Mouse (Mus musculus) urinary bladder, postnatal 14 days (tissue): ENCODE results near the gene Yipf2.

ENCODE experiments used
- DNase-seq: peaks from one replicate; pipeline ENCODE4 v3.0.0; 2021; ENCODE audit warnings: low spot score

The Yipf2 gene

GRCm38 (mm10) chr9:21592703-21593121, at the start of gene Yipf2, which contains the start of gene Timm29:
TSS of gene Yipf2 (minus strand) at chr9:21592828.
TSS of gene Timm29 (plus strand) at chr9:21592722.
- peak; percentile 89 for DNase-seq

GRCm38 (mm10) chr9:21639031-21639430, 46.4 kb upstream of the Yipf2 start:
- DNase-seq, result no peak

GRCm38 (mm10) chr9:21635639-21636038, 43.0 kb upstream of the Yipf2 start:
- DNase-seq, result no peak

- DNase-seq, result no peak
These were observed 40.5 kb upstream of the Yipf2 start for GRCm38 (mm10) chr9:21633106-21633505.

- peak; percentile 43 for DNase-seq
These were observed 38.0 kb upstream of the Yipf2 start for GRCm38 (mm10) chr9:21630673-21631072.

GRCm38 (mm10) chr9:21627145-21627795, 34.6 kb upstream of the Yipf2 start:
- no peak for DNase-seq

GRCm38 (mm10) chr9:21626571-21626970, 33.9 kb upstream of the Yipf2 start:
- DNase-seq, result no peak

- no peak for DNase-seq
These were observed 33.0 kb upstream of the Yipf2 start for GRCm38 (mm10) chr9:21625342-21626339.

- no peak for DNase-seq
These were observed 30.0 kb upstream of the Yipf2 start for GRCm38 (mm10) chr9:21622676-21623075.

GRCm38 (mm10) chr9:21620229-21620628, 27.6 kb upstream of the Yipf2 start:
- DNase-seq, result no peak

- DNase-seq, result peak; percentile 28
These were observed 24.4 kb upstream of the Yipf2 start for GRCm38 (mm10) chr9:21617066-21617465.

- peak; percentile 87 for DNase-seq
These were observed 23.7 kb upstream of the Yipf2 start for GRCm38 (mm10) chr9:21616232-21616781.

GRCm38 (mm10) chr9:21615617-21616231, 23.1 kb upstream of the Yipf2 start, which contains the start of gene Smarca4:
TSS of gene Smarca4 (plus strand) at chr9:21616169.
- DNase-seq, result peak; percentile 99

GRCm38 (mm10) chr9:21614864-21615616, 22.4 kb upstream of the Yipf2 start:
- DNase-seq, result no peak

GRCm38 (mm10) chr9:21609861-21610260, 17.2 kb upstream of the Yipf2 start:
- DNase-seq, result peak; percentile 47

GRCm38 (mm10) chr9:21606648-21607047, 14.0 kb upstream of the Yipf2 start:
- DNase-seq, result no peak

- no peak for DNase-seq
These were observed 13.2 kb upstream of the Yipf2 start for GRCm38 (mm10) chr9:21605865-21606264.

GRCm38 (mm10) chr9:21604119-21604518, 11.5 kb upstream of the Yipf2 start:
- no peak for DNase-seq

- DNase-seq, result peak; percentile 69
These were observed 9.2 kb upstream of the Yipf2 start for GRCm38 (mm10) chr9:21601722-21602399.

- DNase-seq, result no peak
These were observed 8.4 kb upstream of the Yipf2 start for GRCm38 (mm10) chr9:21601073-21601472.

GRCm38 (mm10) chr9:21600186-21600585, 7.6 kb upstream of the Yipf2 start:
- DNase-seq, result no peak
